Mouse (Mus musculus) spleen, postnatal 14 days (tissue): Measurements from ENCODE around the gene Pear1.
"Not testable (repeated sequence)": the region's sequence is repeated elsewhere in the genome, so short reads cannot be mapped to it uniquely, and the experiment has no call there.

ENCODE experiments used
- DNase-seq, 2 experiments: peaks; one replicate each; pipeline ENCODE4 v3.0.0; 2021 to 2022; ENCODE audit warnings: low spot score in 2 of 2

Pear1 gene

GRCm38 (mm10) chr3:87824206-87824605 lies at the start of gene Pear1:
Gene Pear1 (minus strand): TSS chr3:87824306.
- DNase-seq: not testable (repeated sequence)

GRCm38 (mm10) chr3:87864111-87864510 lies 40.0 kb upstream of the Pear1 start:
- DNase-seq: not testable (repeated sequence)

- DNase-seq: peak in 1 of 2 experiments; percentile 29
Observed at GRCm38 (mm10) chr3:87859813-87860212, 35.7 kb upstream of the Pear1 start.

GRCm38 (mm10) chr3:87857666-87858065 lies 33.6 kb upstream of the Pear1 start:
- DNase-seq: no peak

- DNase-seq: no peak
Observed at GRCm38 (mm10) chr3:87855936-87856335, 31.8 kb upstream of the Pear1 start.

- DNase-seq: no peak
Observed at GRCm38 (mm10) chr3:87854795-87855568, 30.9 kb upstream of the Pear1 start.

GRCm38 (mm10) chr3:87849117-87849516 lies 25.0 kb upstream of the Pear1 start:
- no peak for DNase-seq

- DNase-seq: no peak
Observed at GRCm38 (mm10) chr3:87847680-87848079, 23.6 kb upstream of the Pear1 start.

GRCm38 (mm10) chr3:87846650-87847110 lies 22.6 kb upstream of the Pear1 start, which contains the start of gene Sh2d2a:
Gene Sh2d2a (plus strand): TSS chr3:87846755.
- no peak for DNase-seq

GRCm38 (mm10) chr3:87846186-87846585 lies 22.1 kb upstream of the Pear1 start:
- no peak for DNase-seq

GRCm38 (mm10) chr3:87844981-87845380 lies 20.9 kb upstream of the Pear1 start:
- no peak for DNase-seq

GRCm38 (mm10) chr3:87840858-87841257 lies 16.8 kb upstream of the Pear1 start:
- no peak for DNase-seq

- peak; percentile 35 to 62 for DNase-seq
Observed at GRCm38 (mm10) chr3:87838622-87839021, 14.5 kb upstream of the Pear1 start.

GRCm38 (mm10) chr3:87833482-87833881 lies 9.4 kb upstream of the Pear1 start:
- DNase-seq: no peak

GRCm38 (mm10) chr3:87832109-87832859 lies 8.2 kb upstream of the Pear1 start:
- no peak for DNase-seq

- DNase-seq: no peak
Observed at GRCm38 (mm10) chr3:87829025-87829424, 4.9 kb upstream of the Pear1 start.

GRCm38 (mm10) chr3:87828435-87828834 lies 4.3 kb upstream of the Pear1 start:
- DNase-seq: no peak

- no peak for DNase-seq
Observed at GRCm38 (mm10) chr3:87818226-87818625, 5.9 kb downstream of the Pear1 start.

- DNase-seq: peak in 1 of 2 experiments; percentile 56
Observed at GRCm38 (mm10) chr3:87816646-87817093, 7.4 kb downstream of the Pear1 start.

GRCm38 (mm10) chr3:87816166-87816565 lies 7.9 kb downstream of the Pear1 start:
- no peak for DNase-seq

- DNase-seq: no peak
Observed at GRCm38 (mm10) chr3:87812873-87813272, 11.2 kb downstream of the Pear1 start.

GRCm38 (mm10) chr3:87812413-87812812 lies 11.7 kb downstream of the Pear1 start:
- DNase-seq: no peak

- no peak for DNase-seq
Observed at GRCm38 (mm10) chr3:87811297-87811696, 12.8 kb downstream of the Pear1 start.
